Mouse (Mus musculus) myocyte (in vitro differentiated cells): ENCODE measurements around the gene Napsa. TPM values are rescaled to one million over a fixed set of nuclear protein-coding genes. Genes with fewer than 3 reads are reported as not detected.
A peak's percentile ranks its signal among the peaks of the same experiment; 100 is the strongest.

ENCODE experiments used
- H3K27me3 ChIP-seq: one replicate; pipeline ENCODE4 v1.6.1; 2011; ENCODE audit not compliant: control insufficient read depth, insufficient read depth, insufficient read length
- H3K36me3 ChIP-seq: one replicate; pipeline ENCODE4 v1.6.1; 2011; ENCODE audit not compliant: control insufficient read depth, insufficient read depth
- H3K4me2 ChIP-seq: one replicate; pipeline ENCODE4 v1.6.1; 2011; ENCODE audit warnings: low read depth, control low read depth
- H3K4me3 ChIP-seq: one replicate; pipeline ENCODE4 v1.5.1; 2011; ENCODE audit warnings: mild to moderate bottlenecking, control low read depth, moderate library complexity
- H3K79me2 ChIP-seq: one replicate; pipeline ENCODE4 v1.6.1; 2011; ENCODE audit not compliant: control insufficient read depth, insufficient read depth
- H3ac ChIP-seq: one replicate; pipeline ENCODE4 v1.6.1; 2011; ENCODE audit not compliant: control insufficient read depth, insufficient read length
- CEBPB ChIP-seq: IDR thresholded peaks from 2 replicates; pipeline ENCODE4 v1.6.1; 2011; ENCODE audit warnings: mild to moderate bottlenecking, moderate library complexity; ENCODE audit not compliant: poor library complexity, insufficient read depth, severe bottlenecking
- E2F4 ChIP-seq: IDR thresholded peaks from one replicate; pipeline ENCODE4 v1.6.1; 2011; ENCODE audit warnings: mild to moderate bottlenecking, control low read depth, moderate library complexity; ENCODE audit not compliant: insufficient read depth
- MAX ChIP-seq: IDR thresholded peaks from one replicate; pipeline ENCODE4 v1.6.1; 2011; ENCODE audit warnings: low read depth, mild to moderate bottlenecking, control low read depth
- MYOD1 ChIP-seq, 3 experiments: IDR thresholded peaks; one replicate each; pipeline ENCODE4 v1.6.1; 2011; ENCODE audit warnings: control low read depth in 2 of 3, low read depth in 2 of 3, mild to moderate bottlenecking in 2 of 3, moderate library complexity in 1 of 3; ENCODE audit not compliant: insufficient read length in 2 of 3, control insufficient read depth in 1 of 3
- MYOG ChIP-seq, 3 experiments: IDR thresholded peaks; one replicate each; pipeline ENCODE4 v1.6.1; 2011; ENCODE audit warnings: control low read depth in 2 of 3, low read depth in 2 of 3, mild to moderate bottlenecking in 2 of 3; ENCODE audit not compliant: insufficient read length in 2 of 3, control insufficient read depth in 1 of 3, insufficient read depth in 1 of 3
- POLR2A ChIP-seq: IDR thresholded peaks from one replicate; pipeline ENCODE4 v1.6.1; 2011; ENCODE audit warnings: low read depth, mild to moderate bottlenecking, control low read depth, moderate library complexity; ENCODE audit not compliant: insufficient read length
- POLR2AphosphoS2 ChIP-seq: IDR thresholded peaks from one replicate; pipeline ENCODE4 v1.6.1; 2011; ENCODE audit warnings: low read depth, control low read depth; ENCODE audit not compliant: insufficient read length
- REST ChIP-seq: IDR thresholded peaks from one replicate; pipeline ENCODE4 v1.6.1; 2011; ENCODE audit warnings: mild to moderate bottlenecking, control low read depth, moderate library complexity; ENCODE audit not compliant: insufficient read depth, insufficient read length
- SRF ChIP-seq: IDR thresholded peaks from one replicate; pipeline ENCODE4 v1.6.1; 2011; ENCODE audit warnings: low read depth; ENCODE audit not compliant: control insufficient read depth, insufficient read length
- TCF12 ChIP-seq: IDR thresholded peaks from one replicate; pipeline ENCODE4 v1.6.1; 2011; ENCODE audit warnings: mild to moderate bottlenecking, control low read depth; ENCODE audit not compliant: poor library complexity, insufficient read depth, severe bottlenecking
- TCF3 ChIP-seq: IDR thresholded peaks from one replicate; pipeline ENCODE4 v1.6.1; 2011; ENCODE audit warnings: low read depth, control low read depth; ENCODE audit not compliant: insufficient read length
- USF1 ChIP-seq: IDR thresholded peaks from one replicate; pipeline ENCODE4 v1.6.1; 2011; ENCODE audit warnings: low read depth, mild to moderate bottlenecking, control low read depth, moderate library complexity
- polyA plus RNA-seq: library from polyadenylated mRNA; unstranded; fragments of >200 nt; fragmentation: generic; extraction: Trizol; gene quantifications from one replicate; pipeline ENCODE4 v1.2.1, GENCODE M21; 2012; ENCODE audit warnings: missing spikeins

Gene Napsa
- polyA plus RNA-seq, 1 experiment, result not detected

DNA sequence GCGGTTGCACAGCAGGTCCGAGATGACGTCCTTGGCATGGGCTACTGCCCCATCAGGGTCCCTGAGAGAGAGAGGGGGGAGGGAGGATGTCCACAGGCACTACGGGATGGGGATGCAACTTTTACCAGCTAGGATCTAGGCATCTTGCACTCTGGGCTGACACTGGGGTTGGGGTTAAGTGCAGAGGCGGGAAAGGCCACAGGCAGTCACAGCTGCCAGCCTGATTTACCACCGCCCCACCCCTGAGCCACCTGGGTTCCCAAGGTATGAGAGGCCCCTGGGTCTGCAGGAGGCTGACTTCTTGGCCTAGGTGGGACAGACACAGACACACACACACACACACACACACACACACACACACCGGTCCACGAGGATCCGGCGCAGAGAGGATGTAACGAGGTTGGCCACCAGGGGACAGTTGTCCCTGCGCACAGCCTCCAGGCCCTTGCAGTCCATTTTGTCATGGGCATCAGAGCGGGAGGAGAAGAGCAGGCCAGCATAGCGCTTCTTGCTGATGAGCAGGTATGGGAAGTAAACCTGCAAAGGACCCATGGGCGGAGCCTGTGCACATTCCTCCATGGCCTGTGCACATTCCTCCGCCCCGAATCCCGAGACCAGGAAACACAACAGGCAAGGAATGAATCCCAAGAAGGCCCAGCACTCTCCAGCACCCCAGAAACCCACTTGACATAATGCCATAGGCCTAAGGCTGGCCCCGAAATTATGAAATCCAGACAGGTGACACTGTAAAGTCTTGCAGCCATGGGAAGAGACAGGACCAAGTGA is 37.3 kb upstream of the Napsa start:
- H3K27me3 ChIP-seq, result no peaks in the 10 kb centered on the region
- H3ac ChIP-seq, result no peak overlapping the region
- no peaks in the 10 kb centered on the region for H3K79me2 ChIP-seq
- no peaks in the 10 kb centered on the region for H3K36me3 ChIP-seq
- H3K4me2 ChIP-seq, result no peak overlapping the region
- TF ChIP-seq MYOG (IDR thresholded peaks at IDR 0.05; ENCODE audit: control insufficient read depth in 1 of 3, insufficient read depth in 1 of 3, insufficient read length in 2 of 3, low read depth in 2 of 3) (peak in 1 of 3 experiments; percentile 16), CEBPB (no peak)
- H3K4me3 ChIP-seq, result no peak overlapping the region

DNA sequence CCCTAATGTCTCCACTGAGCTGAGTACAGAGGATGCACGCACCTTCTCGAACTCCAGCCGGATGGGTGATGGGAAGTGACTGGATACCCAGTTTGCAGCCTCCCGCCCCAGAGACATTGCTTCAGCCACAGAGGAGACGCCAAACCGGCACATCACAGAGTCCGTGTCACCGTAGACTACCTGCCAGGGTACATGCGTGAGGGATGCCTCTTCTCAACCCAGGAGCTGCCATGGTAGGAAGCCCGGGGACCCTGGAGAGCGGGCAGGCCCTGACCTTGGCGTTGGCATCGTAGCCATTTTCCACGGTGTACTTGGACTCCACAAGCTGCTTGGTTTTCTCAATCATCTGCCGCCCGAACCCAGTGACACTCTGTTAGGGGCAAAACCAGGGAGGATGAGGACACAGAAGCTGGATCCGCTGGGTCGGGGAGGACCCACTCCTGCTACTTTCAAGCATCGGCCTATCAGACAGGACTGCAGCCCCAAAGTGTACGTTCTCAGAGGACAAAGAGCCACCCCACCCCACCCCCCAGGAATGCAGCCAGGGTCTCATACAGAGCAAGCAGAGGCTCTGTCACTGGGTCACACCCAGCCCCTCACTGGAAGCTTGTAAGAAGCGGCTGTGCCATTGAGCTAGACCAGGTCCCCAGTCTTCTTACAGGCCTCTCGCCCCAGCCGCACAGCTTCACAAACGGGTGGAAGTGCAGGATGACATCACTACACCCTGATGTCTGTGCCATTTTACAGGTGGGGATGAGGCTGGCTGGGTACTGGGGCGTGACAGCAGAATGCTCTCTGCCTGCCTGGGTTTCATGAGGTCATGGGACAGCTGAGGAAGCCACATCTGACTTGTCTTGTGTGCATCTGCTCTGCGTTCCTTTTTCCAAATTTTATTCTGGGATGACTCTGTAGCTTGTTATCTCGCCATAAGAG is 36.3 kb upstream of the Napsa start:
- no peaks in the 10 kb centered on the region for H3K27me3 ChIP-seq
- H3K4me3 ChIP-seq, result no peak overlapping the region
- no peak overlapping the region for H3K4me2 ChIP-seq
- no peak overlapping the region for H3ac ChIP-seq
- H3K36me3 ChIP-seq, result no peaks in the 10 kb centered on the region
- no peak for TF ChIP-seq USF1
- no peak for TF ChIP-seq POLR2AphosphoS2
- no peak for TF ChIP-seq MYOG (IDR thresholded peaks at IDR 0.05; ENCODE audit: control insufficient read depth in 1 of 3, insufficient read depth in 1 of 3, insufficient read length in 2 of 3, low read depth in 2 of 3)
- no peak for TF ChIP-seq E2F4
- no peak for TF ChIP-seq POLR2A
- no peak for TF ChIP-seq SRF
- TF ChIP-seq CEBPB, result no peak
- TF ChIP-seq REST, result no peak
- no peak for TF ChIP-seq MYOD1 (IDR thresholded peaks at IDR 0.05; ENCODE audit: control insufficient read depth in 1 of 3, insufficient read length in 2 of 3, low read depth in 2 of 3)
- TF ChIP-seq MAX, result no peak
- TF ChIP-seq TCF3, result no peak
- TF ChIP-seq TCF12, result no peak
- H3K79me2 ChIP-seq, result no peaks in the 10 kb centered on the region

- Histone ChIP-seq H3ac (no peak overlapping the region), H3K4me2 (no peak overlapping the region)
These were observed 35.6 kb upstream of the Napsa start for GRCm38 (mm10) chr7:44536590-44536968.

DNA sequence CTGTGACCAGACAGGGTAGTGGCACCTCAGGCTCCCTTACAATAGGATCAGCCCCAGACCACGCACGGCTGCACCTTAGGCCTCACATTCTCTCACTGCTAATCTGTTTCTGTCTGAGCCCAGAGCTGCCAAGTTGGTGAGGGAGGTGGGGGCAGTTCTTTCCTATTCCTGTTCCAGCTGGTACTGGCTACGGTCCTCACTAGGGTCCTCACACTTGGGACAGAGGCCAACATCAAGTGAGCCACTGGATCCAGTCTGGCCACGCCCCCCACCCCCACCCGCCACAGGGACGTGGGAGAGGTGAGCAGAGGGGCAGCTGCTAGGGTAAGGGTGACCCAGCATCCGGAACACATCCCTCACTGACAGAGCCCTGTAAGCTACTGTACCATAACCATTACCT is 35.2 kb upstream of the Napsa start:
- Histone ChIP-seq H3K4me3 (no peak overlapping the region), H3K4me2 (no peak overlapping the region), H3K36me3 (no peaks in the 10 kb centered on the region), H3K79me2 (no peaks in the 10 kb centered on the region), H3K27me3 (no peaks in the 10 kb centered on the region), H3ac (no peak overlapping the region)
- TF ChIP-seq MAX (no peak), MYOD1 (IDR thresholded peaks at IDR 0.05; ENCODE audit: control insufficient read depth in 1 of 3, insufficient read length in 2 of 3, low read depth in 2 of 3) (no peak), MYOG (IDR thresholded peaks at IDR 0.05; ENCODE audit: control insufficient read depth in 1 of 3, insufficient read depth in 1 of 3, insufficient read length in 2 of 3, low read depth in 2 of 3) (no peak), TCF3 (no peak), POLR2AphosphoS2 (no peak), SRF (no peak), POLR2A (no peak), REST (no peak), E2F4 (no peak), USF1 (no peak), TCF12 (no peak), CEBPB (no peak)

More at GRCm38 (mm10) chr7:44536590-44536968, 35.6 kb upstream of the Napsa start:
- TF ChIP-seq TCF12, result no peak
- TF ChIP-seq E2F4, result no peak
- no peak for TF ChIP-seq USF1
- H3K4me3 ChIP-seq, result no peak overlapping the region
- no peaks in the 10 kb centered on the region for H3K36me3 ChIP-seq
- H3K79me2 ChIP-seq, result no peaks in the 10 kb centered on the region
- H3K27me3 ChIP-seq, result no peaks in the 10 kb centered on the region

DNA sequence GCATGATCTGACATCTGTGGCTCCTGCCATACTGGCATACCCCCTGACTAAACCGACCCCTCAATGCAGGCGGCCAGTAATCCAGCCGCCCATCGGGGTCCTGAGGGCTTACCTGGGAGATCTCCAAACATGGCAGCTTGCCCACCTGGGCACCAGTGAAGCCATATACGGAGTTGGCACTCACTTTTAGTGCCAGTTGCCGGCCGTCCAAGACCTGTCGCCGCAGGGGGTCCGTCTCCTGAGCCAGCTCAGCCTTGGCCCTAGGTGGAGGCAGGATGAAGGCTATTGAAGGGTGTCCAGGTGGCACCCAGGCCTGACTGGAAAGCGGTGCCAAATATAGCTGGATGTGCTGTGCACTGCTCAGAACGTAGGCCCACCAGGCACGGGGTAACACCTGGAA is 34.7 kb upstream of the Napsa start:
- Histone ChIP-seq H3K4me2 (no peak overlapping the region), H3K79me2 (no peaks in the 10 kb centered on the region), H3K4me3 (no peak overlapping the region), H3K36me3 (no peaks in the 10 kb centered on the region), H3ac (no peak overlapping the region), H3K27me3 (no peaks in the 10 kb centered on the region)
- TF ChIP-seq POLR2AphosphoS2, result no peak
- TF ChIP-seq MYOD1 (IDR thresholded peaks at IDR 0.05; ENCODE audit: control insufficient read depth in 1 of 3, insufficient read length in 2 of 3, low read depth in 2 of 3), result no peak
- TF ChIP-seq MYOG (IDR thresholded peaks at IDR 0.05; ENCODE audit: control insufficient read depth in 1 of 3, insufficient read depth in 1 of 3, insufficient read length in 2 of 3, low read depth in 2 of 3), result no peak
- no peak for TF ChIP-seq TCF12
- TF ChIP-seq POLR2A, result no peak
- no peak for TF ChIP-seq E2F4
- no peak for TF ChIP-seq USF1
- no peak for TF ChIP-seq MAX
- TF ChIP-seq REST, result no peak
- TF ChIP-seq SRF, result no peak
- TF ChIP-seq TCF3, result no peak
- no peak for TF ChIP-seq CEBPB
